Mouse (Mus musculus) 416B (cell line): Measurements from ENCODE around the gene Dnaja3.

Source experiments
- DNase-seq: peaks from one replicate; pipeline ENCODE4 v3.0.0; 2011; ENCODE audit warnings: low read depth

Gene Dnaja3

GRCm38 (mm10) chr16:4607818-4608531 lies 31.8 kb upstream of the Dnaja3 start:
- peak; percentile 85 for DNase-seq

- no peak for DNase-seq
Observed at GRCm38 (mm10) chr16:4608532-4609059, 31.2 kb upstream of the Dnaja3 start.

- DNase-seq, result no peak
Observed at GRCm38 (mm10) chr16:4611193-4611592, 28.6 kb upstream of the Dnaja3 start.

GRCm38 (mm10) chr16:4611676-4612075 lies 28.1 kb upstream of the Dnaja3 start:
- no peak for DNase-seq

GRCm38 (mm10) chr16:4613736-4614135 lies 26.1 kb upstream of the Dnaja3 start:
- DNase-seq, result no peak

GRCm38 (mm10) chr16:4614639-4615038 lies 25.1 kb upstream of the Dnaja3 start:
- DNase-seq, result no peak

GRCm38 (mm10) chr16:4615297-4615696 lies 24.5 kb upstream of the Dnaja3 start:
- DNase-seq, result no peak

- DNase-seq, result peak; percentile 45
Observed at GRCm38 (mm10) chr16:4616829-4617228, 23.0 kb upstream of the Dnaja3 start.

GRCm38 (mm10) chr16:4624074-4624473 lies 15.7 kb upstream of the Dnaja3 start:
- no peak for DNase-seq

- DNase-seq, result peak; percentile 89
Observed at GRCm38 (mm10) chr16:4624481-4625110, 15.2 kb upstream of the Dnaja3 start, which contains the start of gene Pam16. TSS of gene Pam16 (minus strand) at chr16:4624988.

- no peak for DNase-seq
Observed at GRCm38 (mm10) chr16:4627105-4627504, 12.7 kb upstream of the Dnaja3 start.

- DNase-seq, result no peak
Observed at GRCm38 (mm10) chr16:4628898-4629419, 10.8 kb upstream of the Dnaja3 start.

GRCm38 (mm10) chr16:4629950-4630349 lies 9.8 kb upstream of the Dnaja3 start:
- DNase-seq, result peak; percentile 60

- no peak for DNase-seq
Observed at GRCm38 (mm10) chr16:4632050-4632449, 7.7 kb upstream of the Dnaja3 start.

GRCm38 (mm10) chr16:4633661-4634060 lies 6.1 kb upstream of the Dnaja3 start:
- no peak for DNase-seq

GRCm38 (mm10) chr16:4634681-4635080 lies 5.1 kb upstream of the Dnaja3 start:
- DNase-seq, result no peak

- no peak for DNase-seq
Observed at GRCm38 (mm10) chr16:4635760-4636159, 4.0 kb upstream of the Dnaja3 start.

GRCm38 (mm10) chr16:4638891-4639390 lies 848 bp upstream of the Dnaja3 start:
- no peak for DNase-seq

GRCm38 (mm10) chr16:4640267-4641005 lies 647 bp downstream of the Dnaja3 start:
- peak; percentile 9 for DNase-seq

- DNase-seq, result no peak
Observed at GRCm38 (mm10) chr16:4641119-4641838, 1.5 kb downstream of the Dnaja3 start.

- no peak for DNase-seq
Observed at GRCm38 (mm10) chr16:4642190-4642589, 2.4 kb downstream of the Dnaja3 start.

GRCm38 (mm10) chr16:4642937-4643336 lies 3.1 kb downstream of the Dnaja3 start:
- DNase-seq, result no peak
